Mouse (Mus musculus) liver, embryonic 16.5 days (tissue): ENCODE measurements around the gene Rbm5. TPM values are rescaled to one million over a fixed set of nuclear protein-coding genes. Genes with fewer than 3 reads are reported as not detected.

ENCODE experiments used
- ATAC-seq: fragments of 200-750 bp; cut with Nextera tagmentation; 2 replicates; pipeline ENCODE4 v1.8.0; 2017; ENCODE audit warnings: low read depth, mild to moderate bottlenecking, moderate number of reproducible peaks, moderate library complexity
- H3K27ac ChIP-seq: fragments of 300-500 bp; sonication (generic); 2 replicates; pipeline ENCODE4 v1.5.1; 2014; ENCODE audit warnings: mild to moderate bottlenecking, low read length
- H3K27me3 ChIP-seq: fragments of 300-500 bp; sonication (generic); 2 replicates; pipeline ENCODE4 v1.6.1; 2014; ENCODE audit warnings: low read depth, low read length, mixed read lengths; ENCODE audit not compliant: control insufficient read depth, insufficient read depth
- H3K36me3 ChIP-seq: fragments of 300-500 bp; sonication (generic); 2 replicates; pipeline ENCODE4 v1.6.1; 2014; ENCODE audit warnings: mild to moderate bottlenecking; ENCODE audit not compliant: control insufficient read depth, insufficient read depth
- H3K4me1 ChIP-seq: fragments of 300-500 bp; sonication (generic); 2 replicates; pipeline ENCODE4 v1.6.1; 2014; ENCODE audit warnings: low read depth, low read length, mixed read lengths; ENCODE audit not compliant: control insufficient read depth
- H3K4me2 ChIP-seq: fragments of 300-500 bp; sonication (generic); 2 replicates; pipeline ENCODE4 v1.6.1; 2014; ENCODE audit warnings: low read depth, low read length, mixed read lengths
- H3K4me3 ChIP-seq: fragments of 300-500 bp; sonication (generic); 2 replicates; pipeline ENCODE4 v1.5.1; 2014; ENCODE audit warnings: low read depth, mild to moderate bottlenecking, low read length
- H3K9ac ChIP-seq: fragments of 300-500 bp; sonication (generic); 2 replicates; pipeline ENCODE4 v1.6.1; 2014; ENCODE audit warnings: low read depth, low read length
- H3K9me3 ChIP-seq: fragments of 300-500 bp; sonication (generic); replicated peaks from 2 replicates; pipeline ENCODE4 v1.6.1; 2016; ENCODE audit warnings: low read length; ENCODE audit not compliant: control insufficient read depth
- WGBS: fragments of 180-500 bp; shearing (Covaris S2); extraction: QIAGEN DNeasy Blood & Tissue Kit; methylation state at CpG from one replicate; pipeline ENCODE4 v1.1.7; 2014; ENCODE audit not compliant: insufficient replicate concordance; 5-methylcytosine and 5-hydroxymethylcytosine counted together
- polyA plus RNA-seq: library from polyadenylated mRNA; unstranded; fragments of >200 nt; fragmentation: Nextera tagmentation; extraction: Ambion mirVana; gene quantifications from 2 replicates; pipeline ENCODE4 v1.2.1, GENCODE M21; 2015

Gene Rbm5
- polyA plus RNA-seq, 1 experiment from 2014 or later, result 78.3 TPM

DNA sequence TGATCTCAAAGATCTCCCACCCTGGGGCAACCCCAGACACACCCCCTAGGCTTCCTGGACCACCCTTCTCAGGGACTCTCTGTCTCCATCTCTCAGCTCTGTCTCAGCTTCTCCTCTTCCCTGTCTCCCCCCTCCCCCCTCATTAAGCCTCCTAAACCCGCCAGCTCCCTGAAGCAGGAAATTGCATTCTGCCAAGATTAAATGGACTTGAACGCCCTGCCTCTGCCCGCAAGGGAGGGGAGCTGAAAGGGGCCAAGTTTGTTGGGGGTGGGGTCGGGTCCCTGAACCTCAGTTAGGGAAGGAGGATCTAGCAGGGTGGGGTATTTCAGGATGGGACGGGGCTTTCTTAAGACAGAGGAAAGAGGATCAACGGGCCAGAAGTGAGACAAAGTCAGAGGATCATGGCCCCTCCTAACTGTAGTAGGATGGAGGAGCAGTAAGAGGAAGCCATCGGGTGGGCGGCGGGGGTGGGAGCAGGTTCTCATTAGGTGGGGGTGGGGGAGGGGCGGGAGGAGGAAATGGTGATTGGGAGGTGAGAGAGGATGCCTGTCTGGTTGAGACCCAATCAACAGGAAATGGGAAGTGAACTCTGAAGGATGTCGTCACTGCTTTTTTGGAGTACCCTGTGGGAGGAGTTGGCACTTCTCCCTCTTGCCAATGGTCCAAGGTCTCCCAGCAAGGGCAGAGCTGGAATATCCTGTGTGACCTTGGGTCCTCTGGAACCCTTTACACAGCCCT is 46.8 kb downstream of the Rbm5 start:
- no peaks in the 10 kb centered on the region; the same call in 1 of the 2 replicates for H3K27me3 ChIP-seq
- ATAC-seq, result peak; percentile 38
- H3K4me3 ChIP-seq, result no peak overlapping the region
- H3K4me2 ChIP-seq, result no peak overlapping the region; the same call in 1 of the 2 replicates
- no peaks in the 10 kb centered on the region for H3K36me3 ChIP-seq
- H3K9me3 ChIP-seq, result no peaks in the 10 kb centered on the region
- no peak overlapping the region for H3K9ac ChIP-seq
- peaks cover 10% of the 10 kb centered on the region for H3K4me1 ChIP-seq
- H3K27ac ChIP-seq, result peak overlapping the region; percentile 43; the same call in 1 of the 2 replicates
- 3% methylated on average over 10 of the region's 11 CpGs for WGBS

DNA sequence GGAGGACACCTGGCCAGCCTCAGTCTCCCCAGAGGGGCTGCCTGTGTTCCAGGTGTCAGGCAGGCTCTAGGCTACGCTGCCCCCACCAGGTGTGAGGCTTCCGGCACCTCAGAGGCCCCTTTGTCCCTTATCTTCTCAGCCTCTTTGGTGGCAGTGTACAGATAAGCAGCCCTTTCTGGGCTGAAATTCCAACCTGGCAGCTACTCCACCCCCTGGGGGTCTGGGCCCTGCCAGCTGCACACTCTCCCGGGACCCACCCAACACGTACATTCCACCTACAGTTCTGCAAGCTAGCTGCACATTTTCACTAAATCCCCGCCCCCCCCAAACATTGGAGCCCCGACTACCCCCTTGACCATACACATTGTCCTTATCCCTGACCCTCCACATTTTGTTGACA is 47.5 kb downstream of the Rbm5 start:
- Histone ChIP-seq H3K9ac (no peak overlapping the region), H3K36me3 (no peaks in the 10 kb centered on the region), H3K9me3 (no peaks in the 10 kb centered on the region), H3K27me3 (no peaks in the 10 kb centered on the region; the same call in 1 of the 2 replicates), H3K4me2 (no peak overlapping the region), H3K4me3 (no peak overlapping the region), H3K4me1 (peaks cover 10% of the 10 kb centered on the region), H3K27ac (no peak overlapping the region)
- 16% methylated on average over 6 of the region's 6 CpGs for WGBS
- ATAC-seq, result no peak

GRCm38 (mm10) chr9:107718781-107719540 is 51.8 kb downstream of the Rbm5 start:
- Histone ChIP-seq H3K4me3 (no peak overlapping the region), H3K36me3 (no peaks in the 10 kb centered on the region), H3K9ac (no peak overlapping the region), H3K27ac (no peak overlapping the region), H3K4me1 (peaks cover 10% of the 10 kb centered on the region), H3K27me3 (peaks cover 4% of the 10 kb centered on the region; the same call in 1 of the 2 replicates), H3K4me2 (no peak overlapping the region), H3K9me3 (no peaks in the 10 kb centered on the region)
- 59% methylated on average over 10 of the region's 10 CpGs for WGBS
- ATAC-seq, result no peak

DNA sequence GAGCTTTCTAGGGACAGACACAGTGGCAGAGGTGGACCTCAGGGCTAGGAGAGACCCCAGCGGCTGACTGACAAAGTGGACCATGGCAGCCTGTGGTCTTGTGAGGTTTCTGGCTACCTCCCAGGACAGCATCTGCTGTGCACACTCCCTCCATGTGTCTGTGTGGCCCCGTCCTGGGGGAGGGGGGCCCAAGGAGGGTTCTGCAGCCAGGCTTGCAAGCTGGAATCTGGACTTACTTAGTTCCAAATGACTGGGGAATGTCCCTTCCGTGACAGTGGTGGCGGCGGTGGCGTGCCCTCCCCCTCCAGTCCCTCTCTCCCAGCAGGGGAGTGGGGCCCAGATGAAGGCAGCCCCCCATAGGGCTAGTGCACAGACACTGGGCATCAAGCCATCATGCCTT is 53.8 kb downstream of the Rbm5 start:
- no peaks in the 10 kb centered on the region for H3K9me3 ChIP-seq
- no peak overlapping the region for H3K9ac ChIP-seq
- WGBS, result 57% methylated on average over 6 of the region's 6 CpGs
- no peak for ATAC-seq
- H3K36me3 ChIP-seq, result no peaks in the 10 kb centered on the region
- H3K4me3 ChIP-seq, result no peak overlapping the region
- peaks cover 12% of the 10 kb centered on the region for H3K27me3 ChIP-seq
- no peak overlapping the region for H3K27ac ChIP-seq
- H3K4me1 ChIP-seq, result no peaks in the 10 kb centered on the region
- no peak overlapping the region for H3K4me2 ChIP-seq

DNA sequence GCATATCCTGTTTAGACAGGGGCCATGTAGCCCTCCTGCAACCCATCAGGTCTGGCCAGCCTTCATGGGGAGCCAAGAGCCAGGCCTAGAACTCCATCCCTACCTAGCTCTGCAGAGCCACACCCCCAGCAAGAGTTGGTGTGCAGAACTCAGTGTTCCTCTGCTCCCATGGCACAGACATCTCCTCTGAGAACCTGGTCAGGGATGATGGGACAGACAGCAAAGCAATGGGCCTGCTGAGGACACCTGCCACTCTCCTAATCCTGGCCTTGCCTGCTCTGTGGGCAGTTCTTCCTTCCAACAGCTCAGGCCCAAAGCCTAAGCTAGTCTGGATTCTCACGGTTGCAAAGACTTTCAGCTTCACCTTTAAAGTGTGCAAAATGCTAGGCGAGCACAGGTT is 55.2 kb downstream of the Rbm5 start:
- Histone ChIP-seq H3K4me3 (no peak overlapping the region), H3K27me3 (peaks cover 25% of the 10 kb centered on the region)
- ATAC-seq, result no peak

GRCm38 (mm10) chr9:107714221-107714952 is 56.4 kb downstream of the Rbm5 start:
- no peak for ATAC-seq
- Histone ChIP-seq H3K9ac (no peak overlapping the region), H3K36me3 (no peaks in the 10 kb centered on the region), H3K27me3 (peaks cover 37% of the 10 kb centered on the region), H3K27ac (no peak overlapping the region), H3K4me2 (no peak overlapping the region), H3K4me1 (peaks cover 8% of the 10 kb centered on the region), H3K9me3 (no peaks in the 10 kb centered on the region), H3K4me3 (no peak overlapping the region)
- WGBS, result 35% methylated on average over 12 of the region's 12 CpGs

More for the DNA sequence above, 55.2 kb downstream of the Rbm5 start:
- no peaks in the 10 kb centered on the region for H3K4me1 ChIP-seq
- 43% methylated on average over 2 of the region's 2 CpGs for WGBS
- H3K9ac ChIP-seq, result no peak overlapping the region
- H3K36me3 ChIP-seq, result no peaks in the 10 kb centered on the region
- no peaks in the 10 kb centered on the region for H3K9me3 ChIP-seq
- H3K4me2 ChIP-seq, result no peak overlapping the region
- H3K27ac ChIP-seq, result no peak overlapping the region

GRCm38 (mm10) chr9:107709697-107710483 is 60.9 kb downstream of the Rbm5 start, which contains the start of gene Sema3f:
Gene Sema3f (minus strand): TSS chr9:107710475.
- Histone ChIP-seq H3K27ac (no peak within 1 kb of the TSS), H3K36me3 (no peaks in the 10 kb centered on the region), H3K4me3 (peak within 1 kb of the TSS; percentile 60), H3K27me3 (peaks cover 81% of the 10 kb centered on the region), H3K9me3 (no peaks in the 10 kb centered on the region), H3K4me1 (peaks cover 11% of the 10 kb centered on the region), H3K9ac (peak within 1 kb of the TSS; percentile 28), H3K4me2 (peak within 1 kb of the TSS; percentile 89)
- WGBS, result 1% methylated on average over 79 of the region's 86 CpGs
- ATAC-seq, result peak; percentile 85

GRCm38 (mm10) chr9:107709096-107709696 is 61.6 kb downstream of the Rbm5 start:
- WGBS, result under 1% methylated on average over 50 of the region's 55 CpGs
- no peaks in the 10 kb centered on the region for H3K36me3 ChIP-seq
- no peak overlapping the region for H3K27ac ChIP-seq
- peak overlapping the region; percentile 25 for H3K9ac ChIP-seq
- ATAC-seq, result no peak
- H3K4me3 ChIP-seq, result peak overlapping the region; percentile 60
- peaks cover 11% of the 10 kb centered on the region for H3K4me1 ChIP-seq
- peak overlapping the region; percentile 89 for H3K4me2 ChIP-seq
- no peaks in the 10 kb centered on the region for H3K9me3 ChIP-seq
- H3K27me3 ChIP-seq, result peaks cover 79% of the 10 kb centered on the region
